Mouse (Mus musculus) small intestine, adult 10 weeks (tissue): ENCODE data around the gene Vmp1. TPM values are rescaled to one million over a fixed set of nuclear protein-coding genes. Genes with fewer than 3 reads are reported as not detected.

Source experiments
- polyA plus RNA-seq: library from polyadenylated mRNA; stranded (reverse); fragments of 350-450 nt; fragmentation: Illumina TruSeq; extraction: RNeasy Lipid Tissue Mini Kit (QIAGEN cat#74804); gene quantifications from one replicate; pipeline ENCODE4 v1.2.3, GENCODE M21; 2014; ENCODE audit warnings: low replicate concordance

The Vmp1 gene
- 856 TPM for polyA plus RNA-seq

DNA sequence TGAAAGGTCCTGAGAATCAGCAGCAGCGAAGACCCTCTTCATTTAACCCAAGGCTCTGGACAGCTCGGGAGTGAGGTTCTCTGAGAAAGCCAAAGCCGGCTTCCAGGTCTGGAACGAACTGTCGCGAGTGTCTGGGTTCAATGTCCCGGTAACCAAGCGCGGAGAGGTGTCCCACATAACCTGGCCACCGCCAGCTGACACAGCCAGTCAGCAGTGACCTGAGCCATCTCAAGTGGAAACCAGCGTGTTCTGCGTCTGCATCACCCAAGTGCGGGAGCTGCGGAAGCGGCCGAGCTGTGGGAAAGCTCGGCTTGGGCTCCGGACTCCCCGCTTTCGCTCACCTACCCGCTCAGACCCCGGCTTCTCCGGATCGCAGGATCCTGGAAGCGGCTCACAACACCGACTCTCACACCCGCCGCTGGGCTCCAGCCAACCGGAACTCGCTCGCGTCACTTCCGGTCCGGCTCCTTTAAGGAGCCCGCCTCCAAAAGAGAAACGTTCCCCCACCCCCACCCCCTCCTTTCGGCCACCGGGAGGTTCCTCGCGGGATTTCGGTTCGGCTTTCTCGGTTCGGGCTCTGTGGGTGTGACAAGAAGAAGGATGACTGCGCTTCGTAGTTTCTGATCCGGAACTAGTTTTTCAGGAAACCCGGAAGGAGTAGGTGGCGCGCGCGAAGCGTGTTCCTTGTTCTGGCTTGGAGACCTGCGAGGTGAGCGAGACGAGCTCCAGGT is at the start of gene Vmp1, which contains the start of gene Ptrh2:
Vmp1 (minus strand) TSS at position 442 of the 731 bp plus-strand sequence.
Ptrh2 (plus strand) TSS at position 591 of the 731 bp plus-strand sequence.

DNA sequence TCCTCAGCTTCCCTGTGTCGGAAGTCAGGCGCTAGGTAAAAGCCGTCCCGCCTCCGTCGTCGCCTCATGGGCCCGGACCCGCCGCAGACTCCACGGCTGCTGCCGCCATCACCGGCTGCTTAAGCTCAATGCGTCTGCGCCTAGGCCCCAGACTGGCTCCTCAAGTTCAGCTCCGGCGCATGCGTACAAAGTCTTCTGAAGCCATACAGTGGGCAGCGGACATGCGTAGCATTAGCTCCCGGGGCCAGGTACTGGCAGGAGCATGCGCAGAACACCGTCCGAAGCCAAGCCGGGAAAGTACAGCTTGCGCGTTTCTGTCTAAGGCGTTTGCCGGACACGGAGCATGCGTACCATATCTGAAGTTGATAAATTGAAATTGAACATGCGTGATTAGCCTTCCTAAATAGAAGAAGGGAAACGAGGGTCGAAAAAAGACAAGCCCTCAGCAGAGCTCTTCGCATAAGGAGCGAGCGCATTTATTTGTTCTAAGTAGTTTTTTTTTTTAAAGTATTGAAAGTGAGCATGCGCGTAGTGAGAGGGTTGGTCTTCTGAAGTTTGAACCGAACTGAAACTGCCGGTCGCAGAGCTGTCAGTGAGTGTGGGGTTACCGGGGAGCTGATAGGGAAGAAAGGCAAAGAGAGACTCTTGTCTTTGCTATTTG is 138.9 kb downstream of the Vmp1 start, which contains the start of the genes Rps6kb1 and Tubd1:
Rps6kb1 (minus strand) TSS at position 167 of the 661 bp plus-strand sequence.
Tubd1 (plus strand) TSS at position 353 of the 661 bp plus-strand sequence.

Other genes starting within 250 kb of the Vmp1 start
- 92.9 TPM for gene Rnft1, start 199.2 kb downstream of the Vmp1 start, polyA plus RNA-seq
- gene Rps6kb1, start 139.0 kb downstream of the Vmp1 start, polyA plus RNA-seq: 53.0 TPM
- 5.4 TPM for gene Tubd1, start 138.8 kb downstream of the Vmp1 start, polyA plus RNA-seq
- gene Ptrh2, start 149 bp upstream of the Vmp1 start, polyA plus RNA-seq: 13.6 TPM
- 551 TPM for gene Cltc, start 73.7 kb upstream of the Vmp1 start, polyA plus RNA-seq
- 67.2 TPM for gene Dhx40, start 123.9 kb upstream of the Vmp1 start, polyA plus RNA-seq